Mouse (Mus musculus): ENCODE results near the gene Pcbd2. TPM values are rescaled to one million over a fixed set of nuclear protein-coding genes. Genes with fewer than 3 reads are reported as not detected.

Gene Pcbd2
- total RNA-seq, 2 experiments from 2014 or later, result 20.6 to 25.4 TPM

GRCm38 (mm10) chr13:55733628-55734502, 6.7 kb downstream of the Pcbd2 start:
- intact Hi-C loops (cut with DNase I), result no loop called here
- DNase-seq, result no peak

GRCm38 (mm10) chr13:55737885-55738284, 10.7 kb downstream of the Pcbd2 start:
- DNase-seq, result no peak
- intact Hi-C loops (cut with DNase I), result no loop called here

- DNase-seq, result no peak
- intact Hi-C loops (cut with DNase I), result no loop called here
These were observed 15.1 kb downstream of the Pcbd2 start for GRCm38 (mm10) chr13:55742306-55742705.

GRCm38 (mm10) chr13:55754380-55754779, 27.2 kb downstream of the Pcbd2 start:
- no peak for DNase-seq
- intact Hi-C loops (cut with DNase I), result no loop called here

GRCm38 (mm10) chr13:55756789-55757188, 29.6 kb downstream of the Pcbd2 start:
- intact Hi-C loops (cut with DNase I), result no loop called here
- DNase-seq, result no peak

- no peak for DNase-seq
- intact Hi-C loops (cut with DNase I), result no loop called here
These were observed 30.5 kb downstream of the Pcbd2 start for GRCm38 (mm10) chr13:55757645-55758044.

- intact Hi-C loops (cut with DNase I), result no loop called here
- no peak for DNase-seq
These were observed 33.4 kb downstream of the Pcbd2 start for GRCm38 (mm10) chr13:55760576-55760975.

- intact Hi-C loops (cut with DNase I), result no loop called here
- no peak for DNase-seq
These were observed 34.3 kb downstream of the Pcbd2 start for GRCm38 (mm10) chr13:55761486-55761885.

- intact Hi-C loops (cut with DNase I), result no loop called here
These were observed 47.2 kb downstream of the Pcbd2 start for GRCm38 (mm10) chr13:55774352-55774751.

GRCm38 (mm10) chr13:55775056-55775455, 47.9 kb downstream of the Pcbd2 start:
- DNase-seq, result no peak
- intact Hi-C loops (cut with DNase I), result no loop called here

More at GRCm38 (mm10) chr13:55774352-55774751, 47.2 kb downstream of the Pcbd2 start:
- no peak for DNase-seq

- no peak for DNase-seq
- intact Hi-C loops (cut with DNase I), result no loop called here
These were observed 57.1 kb downstream of the Pcbd2 start, which contains the start of gene Catsper3 for GRCm38 (mm10) chr13:55784268-55784667. Gene Catsper3, plus strand, starts transcription at chr13:55784568.

GRCm38 (mm10) chr13:55786120-55786519, 59.0 kb downstream of the Pcbd2 start:
- no peak for DNase-seq
- intact Hi-C loops (cut with DNase I), result no loop called here

GRCm38 (mm10) chr13:55801246-55801645, 74.1 kb downstream of the Pcbd2 start:
- intact Hi-C loops (cut with DNase I), result no loop called here
- DNase-seq, result no peak

- intact Hi-C loops (cut with DNase I), result no loop called here
- no peak for DNase-seq
These were observed 76.8 kb downstream of the Pcbd2 start for GRCm38 (mm10) chr13:55803973-55804372.

GRCm38 (mm10) chr13:55809041-55809623, 82.0 kb downstream of the Pcbd2 start:
- no peak for DNase-seq
- intact Hi-C loops (cut with DNase I), result no loop called here

- no peak for DNase-seq
- intact Hi-C loops (cut with DNase I), result no loop called here
These were observed 82.5 kb downstream of the Pcbd2 start for GRCm38 (mm10) chr13:55809707-55810106.

GRCm38 (mm10) chr13:55810947-55811346, 83.8 kb downstream of the Pcbd2 start:
- intact Hi-C loops (cut with DNase I), result no loop called here
- no peak for DNase-seq

- DNase-seq, result no peak
- intact Hi-C loops (cut with DNase I), result no loop called here
These were observed 86.4 kb downstream of the Pcbd2 start for GRCm38 (mm10) chr13:55813490-55814016.

GRCm38 (mm10) chr13:55814834-55815233, 87.7 kb downstream of the Pcbd2 start:
- intact Hi-C loops (cut with DNase I), result no loop called here
- no peak for DNase-seq

GRCm38 (mm10) chr13:55822499-55822898, 95.3 kb downstream of the Pcbd2 start:
- intact Hi-C loops (cut with DNase I), result no loop called here
- DNase-seq, result no peak

- no peak for DNase-seq
- intact Hi-C loops (cut with DNase I), result no loop called here
These were observed 97.2 kb downstream of the Pcbd2 start for GRCm38 (mm10) chr13:55824151-55824945.
